Mouse (Mus musculus) lung, postnatal 14 days (tissue): ENCODE data around the gene Drc7.
A peak's percentile ranks its signal among the peaks of the same experiment; 100 is the strongest.
"Not testable (repeated sequence)": the region's sequence is repeated elsewhere in the genome, so short reads cannot be mapped to it uniquely, and the experiment has no call there.

ENCODE experiments used
- DNase-seq: peaks from one replicate; pipeline ENCODE4 v3.0.0; 2021

The Drc7 gene

DNA sequence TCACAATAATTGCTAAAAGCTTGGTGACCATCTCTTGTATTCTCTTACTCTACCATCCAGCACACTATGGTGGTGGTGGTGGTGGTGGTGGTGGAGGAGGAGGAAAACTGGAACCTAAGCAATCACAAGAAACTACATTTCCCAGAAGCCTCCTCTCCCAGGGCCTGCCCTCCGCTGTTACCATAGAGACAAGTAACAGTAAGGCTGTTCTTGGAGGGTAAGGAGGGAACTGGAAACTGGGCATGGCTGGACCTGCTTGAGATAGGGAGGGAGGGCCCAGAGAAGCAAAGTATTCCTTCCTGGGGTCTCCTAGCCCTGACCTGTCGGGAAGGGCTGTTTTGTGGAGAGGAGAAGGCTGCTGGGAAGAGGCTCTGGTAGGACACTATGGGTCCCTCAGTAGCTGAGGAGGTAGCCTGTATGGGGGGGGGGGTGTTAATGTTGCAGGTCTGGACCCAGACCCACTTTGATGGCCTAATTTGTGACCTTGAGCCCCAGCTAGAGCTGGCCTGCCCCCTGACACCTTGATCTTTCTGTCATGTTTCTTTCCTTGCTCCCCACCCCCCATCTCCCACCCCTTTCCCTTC is at the start of gene Drc7:
Gene Drc7, plus strand, starts transcription at position 177 of the 584 bp plus-strand sequence.
- peak; percentile 8 for DNase-seq

DNA sequence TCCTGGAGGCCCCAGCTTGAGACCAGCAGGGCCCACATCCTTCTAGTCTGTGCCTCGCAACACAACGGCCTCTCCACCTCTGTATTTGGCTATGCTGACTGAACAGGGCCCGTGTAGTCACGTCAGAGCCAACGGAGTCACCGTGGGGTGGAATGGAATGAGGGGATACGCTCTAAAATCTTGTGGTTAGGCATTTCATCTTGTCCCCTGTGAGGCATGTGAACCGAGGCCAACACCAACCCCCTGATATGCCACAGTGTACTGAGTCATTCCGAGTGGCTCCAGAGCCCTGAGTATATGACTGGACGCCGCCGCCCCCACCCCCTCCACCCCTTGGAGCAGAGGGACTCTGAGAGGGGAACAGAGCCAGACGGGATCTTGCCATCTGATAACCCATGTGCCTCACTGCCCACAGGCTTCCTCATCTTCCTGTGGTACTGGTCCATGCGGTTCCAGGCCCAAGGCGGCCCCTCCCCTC is 42.4 kb upstream of the Drc7 start:
- no peak for DNase-seq

DNA sequence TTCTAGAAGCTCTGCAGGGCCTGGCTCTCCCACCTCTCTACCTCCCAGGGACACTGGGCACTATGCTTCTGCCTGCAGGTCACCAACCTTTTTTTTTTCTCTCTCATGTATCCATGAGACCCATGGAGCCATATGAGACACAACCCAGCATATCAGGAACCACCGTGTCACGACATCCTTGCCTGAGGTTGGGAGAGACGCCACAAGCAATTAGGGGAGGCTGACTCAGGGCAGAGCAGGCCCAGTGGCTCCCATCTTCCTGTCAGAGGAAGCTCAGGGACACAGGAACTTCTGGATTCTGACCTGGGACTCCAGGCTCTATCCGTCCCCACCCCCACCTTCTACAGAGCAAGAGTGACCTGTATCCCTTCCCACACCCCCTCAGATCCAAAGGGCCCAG is 39.0 kb upstream of the Drc7 start:
- DNase-seq = no peak

DNA sequence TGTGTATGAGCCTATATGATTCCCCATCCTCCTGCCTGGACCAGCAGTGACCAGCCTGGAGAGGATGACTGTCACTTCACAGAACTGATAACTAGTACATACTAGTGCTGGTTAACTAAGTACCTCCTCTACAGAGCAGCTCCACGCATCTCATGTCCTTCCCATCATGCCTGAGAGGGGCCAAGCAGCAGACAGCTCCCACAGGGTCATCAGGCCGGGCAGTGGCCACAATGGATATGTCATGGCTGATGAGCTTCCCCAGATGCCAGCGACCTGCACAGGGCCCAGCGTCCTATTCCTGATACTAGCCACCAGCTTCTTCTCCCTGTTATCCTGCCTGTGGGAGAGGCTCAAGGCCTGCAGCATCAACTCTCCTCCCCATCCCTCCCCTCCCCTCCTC is 38.2 kb upstream of the Drc7 start:
- DNase-seq = no peak

- DNase-seq = no peak
Measured at GRCm38 (mm10) chr8:95017451-95017850, 37.5 kb upstream of the Drc7 start, which contains the start of gene Adgrg3. Adgrg3 (plus strand) TSS chr8:95017692.

GRCm38 (mm10) chr8:95017969-95018635 is 36.8 kb upstream of the Drc7 start:
- no peak for DNase-seq

- peak; percentile 41 for DNase-seq
Measured at GRCm38 (mm10) chr8:95020293-95020777, 34.6 kb upstream of the Drc7 start.

DNA sequence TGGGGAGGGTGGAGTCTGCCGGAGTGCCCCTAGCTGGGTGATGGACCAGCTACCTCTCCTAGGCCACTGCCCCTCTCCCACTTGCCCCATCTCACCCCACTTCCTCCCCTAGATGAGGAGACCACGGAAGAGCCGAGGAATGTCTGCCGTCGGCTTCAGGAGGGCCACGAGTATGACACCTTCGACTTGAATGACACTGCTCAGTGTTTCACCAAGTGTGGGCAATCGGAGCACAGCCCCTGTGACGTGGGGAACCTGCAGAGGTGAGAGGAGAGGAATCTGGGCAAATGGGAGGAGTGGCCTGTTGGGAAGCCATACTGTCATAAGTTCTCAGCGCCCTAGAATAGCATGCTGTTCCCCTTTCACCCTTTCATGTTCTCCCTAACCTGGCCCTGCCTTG is 34.1 kb upstream of the Drc7 start:
- DNase-seq = no peak

- DNase-seq = no peak
Measured at GRCm38 (mm10) chr8:95023201-95023600, 31.7 kb upstream of the Drc7 start.

DNA sequence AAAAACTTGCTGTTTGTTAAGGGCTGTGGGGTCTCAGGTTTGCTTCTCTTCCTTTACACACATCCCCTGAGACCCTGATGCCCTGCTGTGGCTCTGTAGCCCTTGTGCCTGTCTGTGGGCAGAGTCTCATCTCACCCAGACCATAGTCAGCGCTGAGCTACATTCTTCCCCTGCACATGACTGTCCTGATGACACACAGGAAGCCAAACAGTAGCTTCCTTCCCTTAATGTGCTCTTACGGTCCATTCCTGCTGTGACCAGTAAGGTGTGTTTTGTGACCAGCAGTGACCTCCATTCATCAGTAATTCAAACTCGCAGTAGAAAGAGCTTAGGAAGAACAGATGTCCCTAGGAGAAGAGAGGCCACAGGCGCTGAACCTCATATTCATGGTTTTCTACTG is 30.5 kb upstream of the Drc7 start:
- DNase-seq = no peak

- DNase-seq = peak; percentile 23
Measured at GRCm38 (mm10) chr8:95025421-95025820, 29.5 kb upstream of the Drc7 start.

GRCm38 (mm10) chr8:95028391-95028790 is 26.5 kb upstream of the Drc7 start:
- DNase-seq = not testable (repeated sequence)

GRCm38 (mm10) chr8:95037106-95037925 is 17.6 kb upstream of the Drc7 start:
- DNase-seq = peak; percentile 42

- no peak for DNase-seq
Measured at GRCm38 (mm10) chr8:95041883-95042784, 12.8 kb upstream of the Drc7 start.

- DNase-seq = no peak
Measured at GRCm38 (mm10) chr8:95044811-95045210, 10.1 kb upstream of the Drc7 start.

DNA sequence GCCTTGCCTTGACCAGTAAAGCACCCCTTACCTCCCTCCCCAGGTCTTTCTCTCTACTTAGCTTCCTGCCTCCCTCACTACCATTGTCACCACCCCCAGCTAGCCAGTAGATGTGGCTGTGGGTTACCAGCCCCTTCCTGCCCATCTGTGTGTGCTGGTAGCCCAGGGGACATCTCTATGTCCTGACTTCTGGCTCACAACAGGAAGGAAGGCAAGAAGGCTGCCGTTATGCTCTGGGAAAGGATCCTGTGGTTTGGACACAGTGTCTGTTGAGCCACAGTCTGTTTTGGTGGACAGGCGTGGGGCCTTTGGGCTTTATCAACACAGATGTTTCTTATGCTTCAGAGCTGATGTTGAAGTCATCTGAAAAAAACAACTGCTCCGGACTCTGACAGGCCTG is 7.9 kb upstream of the Drc7 start:
- DNase-seq = no peak

DNA sequence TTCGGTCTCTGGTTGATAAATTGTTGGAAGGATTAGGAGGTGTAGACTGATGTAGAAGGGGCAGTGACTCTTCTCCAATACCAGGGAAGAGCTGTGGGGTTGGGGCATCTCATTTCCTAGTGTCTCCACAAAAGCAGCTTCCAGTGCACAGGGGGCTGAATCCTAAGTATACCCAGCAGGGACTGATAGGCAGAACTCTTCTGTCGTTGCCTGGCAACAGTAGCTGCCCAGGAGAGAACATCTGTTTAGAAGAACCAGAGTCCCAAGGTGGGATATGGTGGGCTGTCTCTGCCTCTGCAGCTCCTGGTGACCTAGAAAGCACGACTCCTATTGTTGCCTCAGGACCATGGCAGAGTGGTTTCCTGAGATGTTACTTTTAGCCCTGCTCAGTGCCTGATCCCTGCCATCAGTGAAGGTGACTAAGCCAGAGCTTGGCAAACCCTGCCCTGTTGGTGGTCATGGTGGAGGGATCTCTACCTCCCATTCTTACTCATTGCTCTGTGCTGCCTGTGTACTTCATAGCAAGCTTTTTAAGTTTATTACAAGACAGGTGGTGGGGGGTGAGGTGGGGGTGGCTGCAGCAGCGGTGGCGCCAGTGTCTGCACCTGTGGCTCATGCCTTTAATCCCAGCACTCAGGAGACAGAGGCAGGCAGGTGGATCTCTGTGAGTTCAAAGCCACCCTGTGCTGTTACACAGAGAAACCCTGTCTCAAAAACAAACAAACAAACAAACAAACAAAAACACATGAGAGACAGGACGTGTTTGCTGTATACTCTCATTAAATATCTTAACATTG is 6.8 kb upstream of the Drc7 start:
- no peak for DNase-seq

DNA sequence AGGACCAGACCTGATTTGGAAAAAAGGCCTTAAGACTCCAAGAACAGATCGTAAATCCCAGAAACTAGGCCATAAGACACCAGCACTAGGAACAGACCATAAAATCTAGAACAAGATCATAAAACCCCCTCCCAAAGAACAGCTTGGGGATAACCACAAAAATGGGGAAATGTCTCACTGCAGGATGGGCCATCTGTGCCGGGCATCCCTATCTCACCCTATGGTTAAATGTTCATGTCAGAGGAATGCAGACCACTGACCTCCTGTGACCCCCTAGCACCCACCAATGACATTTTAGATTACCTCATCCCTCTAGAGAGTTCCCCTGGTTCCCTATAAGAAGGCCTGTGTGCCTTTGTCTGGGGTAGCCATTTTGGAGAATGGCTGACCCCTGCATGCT is 5.3 kb upstream of the Drc7 start:
- DNase-seq = no peak

GRCm38 (mm10) chr8:95054438-95054837 is 465 bp upstream of the Drc7 start:
- no peak for DNase-seq

- DNase-seq = no peak
Measured at GRCm38 (mm10) chr8:95056414-95056813, 1.5 kb downstream of the Drc7 start.

GRCm38 (mm10) chr8:95058661-95059060 is 3.8 kb downstream of the Drc7 start:
- DNase-seq = no peak
